In the genomic region with DNA sequence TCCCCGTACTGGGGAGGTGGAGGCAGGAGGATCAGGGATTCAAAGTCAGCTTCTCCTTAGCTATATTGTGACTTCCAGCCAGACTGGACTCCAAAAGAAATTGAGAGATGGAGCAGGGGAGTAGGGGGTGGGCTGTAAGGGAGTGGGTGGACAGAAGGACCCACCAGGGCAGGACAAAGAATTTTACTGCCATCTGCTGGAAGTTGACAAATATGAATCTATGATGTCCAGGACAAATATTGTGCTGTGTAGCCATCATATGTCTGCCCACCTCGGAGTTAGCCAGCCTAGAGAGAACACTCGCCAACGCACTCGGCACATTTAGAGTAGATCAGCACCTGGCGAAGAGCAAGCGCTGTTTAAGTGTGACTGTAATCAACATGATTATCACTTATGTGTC, we compare ENCODE assay signal across 12 mouse cellular contexts. TPM values are rescaled to one million over a fixed set of nuclear protein-coding genes. Genes with fewer than 3 reads are reported as not detected.
DNase-seq lines count a peak whose midpoint lies in the region; ATAC-seq and TF ChIP-seq lines count a peak whose summit lies in the region.
"Had no signal": no experiment of that assay in that cellular context is flagged by ENCODE, and none has a peak within 500 bp of the region (broad histone marks: within the 10 kb centered on the region; RNA-seq: fewer than 3 reads in every experiment).

No protein-coding gene starts in this region.

- ATAC-seq in liver, embryonic 11.5 days (replicated peaks; ENCODE audit: low FRiP score): no peak
- no peak for ATAC-seq in liver, embryonic 12.5 days
- no peak for ATAC-seq in liver, embryonic 16.5 days (ENCODE audit: low read depth)
- ATAC-seq: CD4-positive, CD25-positive, alpha-beta regulatory T cell, adult 4 months had no signal

- H3K36me3 ChIP-seq in liver, embryonic 11.5 days (ENCODE audit: control insufficient read depth, insufficient read depth, low read length): peaks cover 22% of the 10 kb centered on the region
- H3K36me3 ChIP-seq in liver, embryonic 12.5 days: peaks cover 22% of the 10 kb centered on the region
- H3K36me3 ChIP-seq in MEL (ENCODE audit: control insufficient read depth in 1 of 2, insufficient read depth in 2 of 2, low read length in 2 of 2): peaks cover 11 to 26% of the 10 kb centered on the region in 2 experiments
- H3K36me3 ChIP-seq in liver, embryonic 16.5 days (ENCODE audit: control insufficient read depth, insufficient read depth): peaks cover 17% of the 10 kb centered on the region

- H3K27ac ChIP-seq in gastrocnemius, adult 2 months: no peak overlapping the region
- no peak overlapping the region for H3K27ac ChIP-seq in liver, embryonic 11.5 days (ENCODE audit: low read depth, low read length)
- H3K27ac ChIP-seq in liver, embryonic 12.5 days: no peak overlapping the region
- H3K27ac ChIP-seq in MEL (ENCODE audit: control insufficient read depth, low read depth, low read length): no peak overlapping the region
- peak overlapping the region; percentile 67; the same call in 1 of the 2 replicates for H3K27ac ChIP-seq in liver, embryonic 16.5 days (ENCODE audit: low read length)
- H3K27ac ChIP-seq: heart, embryonic 13.5 days had no signal

- no peak overlapping the region for H3K9ac ChIP-seq in liver, embryonic 11.5 days (ENCODE audit: low read depth, low read length)
- H3K9ac ChIP-seq in liver, embryonic 12.5 days: no peak overlapping the region
- H3K9ac ChIP-seq in MEL (ENCODE audit: control insufficient read depth, low read depth, low read length, poor library complexity, severe bottlenecking): no peak overlapping the region
- no peak overlapping the region for H3K9ac ChIP-seq in liver, embryonic 16.5 days (ENCODE audit: low read depth, low read length)

- H3K79me2 ChIP-seq in MEL (ENCODE audit: control insufficient read depth, insufficient read depth, low read length, poor library complexity): peaks cover 20% of the 10 kb centered on the region

- no peaks in the 10 kb centered on the region for H3K27me3 ChIP-seq in liver, embryonic 11.5 days (replicated peaks; ENCODE audit: control insufficient read depth, insufficient read depth, low read length)
- no peaks in the 10 kb centered on the region for H3K27me3 ChIP-seq in liver, embryonic 12.5 days (replicated peaks)
- H3K27me3 ChIP-seq in MEL (ENCODE audit: control insufficient read depth in 1 of 2, insufficient read depth in 2 of 2, low read length in 2 of 2): no peaks in the 10 kb centered on the region
- no peaks in the 10 kb centered on the region for H3K27me3 ChIP-seq in liver, embryonic 16.5 days (ENCODE audit: control insufficient read depth, insufficient read depth, low read depth, low read length)
- H3K27me3 ChIP-seq: heart, embryonic 13.5 days had no signal

- peak; percentile 38 for TF ChIP-seq RAD21 in MEL (IDR thresholded peaks at IDR 0.05; ENCODE audit: low read depth, low read length)

- peak overlapping the region; percentile 12; the same call in 1 of the 2 replicates for H3K4me2 ChIP-seq in liver, embryonic 11.5 days
- no peak overlapping the region for H3K4me2 ChIP-seq in liver, embryonic 12.5 days
- H3K4me2 ChIP-seq in liver, embryonic 16.5 days (ENCODE audit: low read depth, low read length): no peak overlapping the region
- H3K4me2 ChIP-seq: heart, embryonic 13.5 days had no signal

- TF ChIP-seq POLR2A in MEL (IDR thresholded peaks at IDR 0.05; ENCODE audit: control insufficient read depth in 1 of 2, insufficient read depth in 1 of 2, low read depth in 1 of 2, low read length in 2 of 2, poor library complexity in 1 of 2): no peak

- DNase-seq in gastrocnemius, adult 2 months: no peak
- no peak for DNase-seq in gastrocnemius, postnatal 10 days
- DNase-seq in liver, embryonic 11.5 days (ENCODE audit: low spot score): no peak
- no peak for DNase-seq in MEL (ENCODE audit: low read depth, low spot score)
- no peak for DNase-seq in right cerebral cortex, adult 2 months (ENCODE audit: low spot score in 2 of 2)
- no peak for DNase-seq in adrenal gland, postnatal 25 days
- DNase-seq: adrenal gland, postnatal 36 days; cerebellum, adult 2 months had no signal

- no peaks in the 10 kb centered on the region for H3K9me3 ChIP-seq in liver, embryonic 11.5 days (ENCODE audit: control insufficient read depth, low read length)
- H3K9me3 ChIP-seq in liver, embryonic 12.5 days (replicated peaks): no peaks in the 10 kb centered on the region
- H3K9me3 ChIP-seq in MEL (replicated peaks; ENCODE audit: insufficient read depth, low read length): no peaks in the 10 kb centered on the region
- H3K9me3 ChIP-seq in liver, embryonic 16.5 days (replicated peaks; ENCODE audit: control insufficient read depth, low read length): no peaks in the 10 kb centered on the region
- H3K9me3 ChIP-seq: heart, embryonic 13.5 days had no signal

- no peak for TF ChIP-seq EP300 in MEL (IDR thresholded peaks at IDR 0.05; ENCODE audit: low read depth in 1 of 2, low read length in 2 of 2)

- peaks cover 21% of the 10 kb centered on the region for H3K4me1 ChIP-seq in liver, embryonic 11.5 days (replicated peaks; ENCODE audit: control insufficient read depth, insufficient read depth, low read length)
- H3K4me1 ChIP-seq in liver, embryonic 12.5 days: peaks cover 43% of the 10 kb centered on the region
- peaks cover 2 to 23% of the 10 kb centered on the region in 2 experiments; a peak in 3 of 4 replicates for H3K4me1 ChIP-seq in MEL (ENCODE audit: control insufficient read depth in 1 of 2, insufficient read depth in 2 of 2, low read length in 2 of 2)
- H3K4me1 ChIP-seq in liver, embryonic 16.5 days (ENCODE audit: control insufficient read depth, low read depth, low read length): peaks cover 27% of the 10 kb centered on the region

- TF ChIP-seq CTCF in gastrocnemius, adult 2 months (IDR thresholded peaks at IDR 0.05): peak; percentile 14; the same call in 1 of the 2 replicates
- peak in 2 of 3 experiments; percentile 31 to 51; a peak in 4 of 6 replicates for TF ChIP-seq CTCF in MEL (IDR thresholded peaks at IDR 0.05 in 2 of 3, conservative IDR thresholded peaks at IDR 0.05 in 1 of 3; ENCODE audit: control insufficient read depth in 1 of 3, insufficient read depth in 1 of 3, low read depth in 2 of 3, low read length in 3 of 3, poor library complexity in 1 of 3, severe bottlenecking in 1 of 3)

- H3K4me3 ChIP-seq in gastrocnemius, adult 2 months: no peak overlapping the region
- no peak overlapping the region for H3K4me3 ChIP-seq in liver, embryonic 11.5 days (ENCODE audit: low read depth, low read length)
- no peak overlapping the region for H3K4me3 ChIP-seq in liver, embryonic 12.5 days
- no peak overlapping the region for H3K4me3 ChIP-seq in MEL (ENCODE audit: control insufficient read depth in 1 of 2, insufficient read depth in 1 of 2, low read depth in 2 of 2, low read length in 2 of 2)
- no peak overlapping the region for H3K4me3 ChIP-seq in liver, embryonic 16.5 days (ENCODE audit: low read depth, low read length)
- H3K4me3 ChIP-seq: heart, embryonic 13.5 days had no signal

- 80% methylated on average over 7 of the region's 7 CpGs for WGBS in liver, embryonic 11.5 days
- 77% methylated on average over 7 of the region's 7 CpGs for WGBS in liver, embryonic 12.5 days (ENCODE audit: insufficient replicate concordance)
- WGBS in liver, embryonic 16.5 days (ENCODE audit: insufficient replicate concordance): 75% methylated on average over 7 of the region's 7 CpGs

- intact Hi-C loops in gastrocnemius, adult 2 months (cut with DNase I): loop anchor here (5.0 kb wide), 1 partner anchor 71 kb away; a partner anchor contains a TSS

RNA-seq across cellular contexts. Expression of a gene that starts 1.9 kb away (rescaled TPM):
- total RNA-seq in gastrocnemius, adult 2 months (2021): 100 to 1,000 TPM; 373 to 449 TPM
- 100 to 1,000 TPM; 757 to 807 TPM for total RNA-seq in gastrocnemius, postnatal 10 days (2021)
- 1,377 and 1,547 TPM in 2 replicates for polyA plus RNA-seq in liver, embryonic 11.5 days (2014; fragmentation: Nextera tagmentation; extraction: Ambion mirVana)
- polyA plus RNA-seq in liver, embryonic 12.5 days (2016; fragmentation: Nextera tagmentation; extraction: Ambion mirVana): 986 and 994 TPM in 2 replicates
- total RNA-seq in MEL (2012; rRNA removed): 2,133 and 2,343 TPM in 2 replicates
- polyA plus RNA-seq in MEL (2012; ENCODE audit: insufficient read depth in 1 of 2, insufficient read length in 2 of 2, low read depth in 1 of 2, low replicate concordance in 2 of 2, missing spikeins in 1 of 2): 1,000 to 10,000 TPM; 1,661 to 1,740 TPM
- polyA plus RNA-seq in liver, embryonic 16.5 days (2015; fragmentation: Nextera tagmentation; extraction: Ambion mirVana): 531 and 598 TPM in 2 replicates
- total RNA-seq in adrenal gland, postnatal 25 days (2021): 820 and 1,029 TPM in 2 replicates

RNA-seq across cellular contexts. Expression of a gene that starts 10.1 kb away (rescaled TPM):
- 10 to 100 TPM; 57.9 to 68.6 TPM for total RNA-seq in gastrocnemius, adult 2 months (2021)
- total RNA-seq in gastrocnemius, postnatal 10 days (2021): 10 to 100 TPM; 65.5 to 67.0 TPM
- polyA plus RNA-seq in liver, embryonic 11.5 days (2014; fragmentation: Nextera tagmentation; extraction: Ambion mirVana): 77.9 and 78.9 TPM in 2 replicates
- 54.0 TPM in 2 replicates for polyA plus RNA-seq in liver, embryonic 12.5 days (2016; fragmentation: Nextera tagmentation; extraction: Ambion mirVana)
- 63.3 and 66.0 TPM in 2 replicates for total RNA-seq in MEL (2012; rRNA removed)
- polyA plus RNA-seq in MEL (2012; ENCODE audit: insufficient read depth in 1 of 2, insufficient read length in 2 of 2, low read depth in 1 of 2, low replicate concordance in 2 of 2, missing spikeins in 1 of 2): 100 to 1,000 TPM; 156 to 448 TPM
- polyA plus RNA-seq in liver, embryonic 16.5 days (2015; fragmentation: Nextera tagmentation; extraction: Ambion mirVana): 31.3 and 34.0 TPM in 2 replicates
- total RNA-seq in adrenal gland, postnatal 25 days (2021): 136 and 164 TPM in 2 replicates

RNA-seq across cellular contexts. Expression of a gene that starts 23.8 kb away (rescaled TPM):
- total RNA-seq in gastrocnemius, adult 2 months (2021): 1 to 10 TPM; 4.0 to 7.5 TPM
- total RNA-seq in gastrocnemius, postnatal 10 days (2021): 10 to 100 TPM; 18.7 to 30.0 TPM
- polyA plus RNA-seq in liver, embryonic 11.5 days (2014; fragmentation: Nextera tagmentation; extraction: Ambion mirVana): 29.2 and 34.4 TPM in 2 replicates
- polyA plus RNA-seq in liver, embryonic 12.5 days (2016; fragmentation: Nextera tagmentation; extraction: Ambion mirVana): 13.7 and 14.4 TPM in 2 replicates
- total RNA-seq in MEL (2012; rRNA removed): 1.1 and 1.8 TPM in 2 replicates
- 1 to 10 TPM in 1 of 2 experiments, not detected in 1; 9.2 TPM for polyA plus RNA-seq in MEL (2012; ENCODE audit: insufficient read depth in 1 of 2, insufficient read length in 2 of 2, low read depth in 1 of 2, low replicate concordance in 2 of 2, missing spikeins in 1 of 2)
- polyA plus RNA-seq in liver, embryonic 16.5 days (2015; fragmentation: Nextera tagmentation; extraction: Ambion mirVana): 4.8 and 6.3 TPM in 2 replicates
- 25.1 and 27.0 TPM in 2 replicates for total RNA-seq in adrenal gland, postnatal 25 days (2021)

RNA-seq across cellular contexts. Expression of a gene that starts 31.5 kb away (rescaled TPM):
- 10 to 100 TPM; 10.0 to 36.7 TPM for total RNA-seq in gastrocnemius, adult 2 months (2021)
- 10 to 100 TPM in 1 of 2 experiments, 1 to 10 TPM in 1; 8.1 to 10.5 TPM for total RNA-seq in gastrocnemius, postnatal 10 days (2021)
- 9.9 and 10.2 TPM in 2 replicates for polyA plus RNA-seq in liver, embryonic 11.5 days (2014; fragmentation: Nextera tagmentation; extraction: Ambion mirVana)
- polyA plus RNA-seq in liver, embryonic 12.5 days (2016; fragmentation: Nextera tagmentation; extraction: Ambion mirVana): 7.4 and 7.5 TPM in 2 replicates
- 0.50 and 0.65 TPM in 2 replicates for total RNA-seq in MEL (2012; rRNA removed)
- polyA plus RNA-seq in MEL (2012; ENCODE audit: insufficient read depth in 1 of 2, insufficient read length in 2 of 2, low read depth in 1 of 2, low replicate concordance in 2 of 2, missing spikeins in 1 of 2): 1 to 10 TPM in 1 of 2 experiments, not detected in 1; 2.8 TPM
- polyA plus RNA-seq in liver, embryonic 16.5 days (2015; fragmentation: Nextera tagmentation; extraction: Ambion mirVana): 7.9 and 10.8 TPM in 2 replicates
- 14.8 and 16.1 TPM in 2 replicates for total RNA-seq in adrenal gland, postnatal 25 days (2021)

RNA-seq across cellular contexts. Expression of a gene that starts 36.7 kb away (rescaled TPM):
- total RNA-seq in gastrocnemius, adult 2 months (2021): 10 to 100 TPM; 38.2 to 49.3 TPM
- 10 to 100 TPM; 40.1 to 43.8 TPM for total RNA-seq in gastrocnemius, postnatal 10 days (2021)
- polyA plus RNA-seq in liver, embryonic 11.5 days (2014; fragmentation: Nextera tagmentation; extraction: Ambion mirVana): 217 and 224 TPM in 2 replicates
- polyA plus RNA-seq in liver, embryonic 12.5 days (2016; fragmentation: Nextera tagmentation; extraction: Ambion mirVana): 137 and 146 TPM in 2 replicates
- total RNA-seq in MEL (2012; rRNA removed): 142 and 167 TPM in 2 replicates
- 100 to 1,000 TPM in 1 of 2 experiments, not detected in 1; 216 TPM for polyA plus RNA-seq in MEL (2012; ENCODE audit: insufficient read depth in 1 of 2, insufficient read length in 2 of 2, low read depth in 1 of 2, low replicate concordance in 2 of 2, missing spikeins in 1 of 2)
- 66.1 and 67.9 TPM in 2 replicates for polyA plus RNA-seq in liver, embryonic 16.5 days (2015; fragmentation: Nextera tagmentation; extraction: Ambion mirVana)
- total RNA-seq in adrenal gland, postnatal 25 days (2021): 72.0 and 81.3 TPM in 2 replicates
